Mouse (Mus musculus): ENCODE measurements around the gene Tacc2. TPM values are rescaled to one million over a fixed set of nuclear protein-coding genes. Genes with fewer than 3 reads are reported as not detected.

The Tacc2 gene
- polyA plus RNA-seq, 1 experiment from 2014 or later: 43.8 TPM

DNA sequence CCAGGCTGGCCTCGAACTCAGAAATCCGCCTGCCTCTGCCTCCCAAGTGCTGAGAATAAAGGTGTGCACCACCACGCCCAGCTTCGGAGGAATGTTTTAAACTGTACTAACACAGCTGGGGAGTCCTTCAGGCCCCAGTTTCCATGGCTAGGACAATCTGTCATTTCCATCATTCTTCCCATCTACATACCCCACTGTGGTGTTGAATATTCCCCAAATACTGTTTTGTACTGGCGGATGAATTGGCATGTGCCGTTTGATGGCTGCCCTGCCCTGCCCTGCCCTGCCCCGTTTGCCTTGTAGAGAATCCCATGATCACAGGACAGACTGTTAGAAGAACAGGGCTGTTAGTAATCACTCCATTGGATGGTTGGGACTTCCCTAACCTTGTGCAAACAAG is 134.6 kb downstream of the Tacc2 start:
- 90% methylated on average over 7 of the region's 7 CpGs for WGBS
- Histone ChIP-seq H3K27me3 (no peaks in the 10 kb centered on the region), H3K9ac (no peak overlapping the region), H3K4me1 (peaks cover 24% of the 10 kb centered on the region), H3K27ac (no peak overlapping the region), H3K4me3 (no peak overlapping the region), H3K9me3 (no peaks in the 10 kb centered on the region), H3K36me3 (peaks cover 7% of the 10 kb centered on the region), H3K4me2 (no peak overlapping the region)
- ATAC-seq (ENCODE audit: insufficient number of reproducible peaks, insufficient read depth, low FRiP score, low TSS enrichment, low read depth): no peak

DNA sequence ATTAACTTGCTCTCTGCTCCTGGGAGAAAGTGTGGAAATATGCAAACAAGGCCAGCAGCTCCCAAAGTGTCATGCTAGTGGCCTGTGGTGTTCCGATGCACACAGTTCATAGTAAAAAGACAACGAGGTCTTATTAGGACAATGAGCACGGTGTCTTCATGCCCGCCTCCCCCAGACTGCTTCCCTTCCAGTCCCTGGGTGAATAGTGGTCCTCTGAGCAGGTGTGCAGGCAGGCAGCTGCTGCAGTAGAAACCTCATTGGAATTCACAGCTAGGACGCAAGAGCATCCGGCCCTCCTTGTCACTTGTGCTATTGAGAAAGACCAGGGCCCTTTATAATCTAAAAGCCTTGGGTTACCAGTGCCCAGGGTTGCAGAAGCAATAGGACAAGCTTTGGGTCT is 136.1 kb downstream of the Tacc2 start:
- no peaks in the 10 kb centered on the region for H3K27me3 ChIP-seq
- H3K4me3 ChIP-seq: no peak overlapping the region
- WGBS: 79% methylated on average over 6 of the region's 6 CpGs
- no peak overlapping the region for H3K27ac ChIP-seq
- H3K9ac ChIP-seq: no peak overlapping the region
- H3K9me3 ChIP-seq: no peaks in the 10 kb centered on the region
- ATAC-seq (ENCODE audit: insufficient number of reproducible peaks, insufficient read depth, low FRiP score, low TSS enrichment, low read depth): no peak
- peaks cover 22% of the 10 kb centered on the region for H3K36me3 ChIP-seq
- H3K4me2 ChIP-seq: no peak overlapping the region
- H3K4me1 ChIP-seq: peaks cover 19% of the 10 kb centered on the region

DNA sequence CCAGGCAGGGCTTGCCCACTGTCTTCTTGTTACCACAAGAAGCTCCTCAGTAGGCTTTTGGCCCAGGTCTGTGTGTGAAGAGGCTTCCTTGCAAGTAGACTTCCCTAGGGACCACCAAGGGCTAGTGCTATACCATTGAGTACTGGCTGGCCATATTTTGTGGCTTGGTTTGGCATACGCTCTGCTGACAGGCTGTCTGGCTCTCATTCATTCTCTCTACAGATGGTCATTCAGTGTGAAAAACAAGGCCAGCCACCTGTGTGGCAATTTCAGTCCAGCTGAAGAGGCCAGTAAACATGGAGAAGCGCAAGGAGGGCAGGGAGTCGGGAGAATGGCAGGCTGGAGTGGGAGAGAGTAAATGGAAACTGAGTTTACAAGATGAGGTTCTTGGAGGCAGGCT is 138.2 kb downstream of the Tacc2 start:
- H3K9ac ChIP-seq: no peak overlapping the region
- H3K27me3 ChIP-seq: no peaks in the 10 kb centered on the region
- no peak for ATAC-seq (ENCODE audit: insufficient number of reproducible peaks, insufficient read depth, low FRiP score, low TSS enrichment, low read depth)
- 96% methylated on average over 3 of the region's 3 CpGs for WGBS
- H3K4me3 ChIP-seq: no peak overlapping the region
- no peak overlapping the region for H3K4me2 ChIP-seq
- H3K4me1 ChIP-seq: peaks cover 15% of the 10 kb centered on the region
- H3K36me3 ChIP-seq: peaks cover 28% of the 10 kb centered on the region
- no peak overlapping the region for H3K27ac ChIP-seq
- no peaks in the 10 kb centered on the region for H3K9me3 ChIP-seq

- Histone ChIP-seq H3K9me3 (no peaks in the 10 kb centered on the region), H3K4me1 (peaks cover 18% of the 10 kb centered on the region), H3K4me2 (no peak overlapping the region), H3K4me3 (no peak overlapping the region), H3K27me3 (no peaks in the 10 kb centered on the region), H3K9ac (no peak overlapping the region), H3K27ac (no peak overlapping the region), H3K36me3 (peaks cover 28% of the 10 kb centered on the region)
- ATAC-seq (ENCODE audit: insufficient number of reproducible peaks, insufficient read depth, low FRiP score, low TSS enrichment, low read depth): no peak
- WGBS: 96% methylated on average over 4 of the region's 4 CpGs
Measured at GRCm38 (mm10) chr7:130716341-130716740, 139.1 kb downstream of the Tacc2 start.

DNA sequence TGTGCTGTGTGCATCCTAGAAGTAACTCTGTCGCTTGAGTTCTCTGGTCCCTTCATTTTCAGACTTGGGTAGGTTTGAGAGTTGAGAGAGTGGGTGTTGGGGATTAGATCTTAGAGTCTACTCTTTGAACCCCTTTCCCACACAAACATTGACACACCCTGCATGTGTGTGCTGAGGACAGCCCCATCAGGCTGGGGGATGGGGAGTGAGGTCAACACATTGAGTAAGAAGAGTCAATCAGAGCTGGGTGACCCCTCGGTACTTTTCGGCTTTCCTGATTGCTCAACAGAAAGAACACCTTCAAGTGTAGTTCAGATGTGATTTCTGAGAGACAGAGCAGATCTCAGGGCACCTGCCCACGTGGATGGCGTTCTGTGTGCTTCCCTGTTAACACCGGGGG is 139.8 kb downstream of the Tacc2 start:
- WGBS: 91% methylated on average over 6 of the region's 6 CpGs
- no peak overlapping the region for H3K9ac ChIP-seq
- peaks cover 18% of the 10 kb centered on the region for H3K4me1 ChIP-seq
- no peaks in the 10 kb centered on the region for H3K9me3 ChIP-seq
- ATAC-seq (ENCODE audit: insufficient number of reproducible peaks, insufficient read depth, low FRiP score, low TSS enrichment, low read depth): no peak
- no peaks in the 10 kb centered on the region for H3K27me3 ChIP-seq
- H3K27ac ChIP-seq: no peak overlapping the region
- no peak overlapping the region for H3K4me3 ChIP-seq
- no peak overlapping the region for H3K4me2 ChIP-seq
- peaks cover 34% of the 10 kb centered on the region for H3K36me3 ChIP-seq

GRCm38 (mm10) chr7:130719931-130720598 is 142.8 kb downstream of the Tacc2 start:
- Histone ChIP-seq H3K4me3 (no peak overlapping the region), H3K27me3 (no peaks in the 10 kb centered on the region), H3K36me3 (peaks cover 48% of the 10 kb centered on the region), H3K9me3 (no peaks in the 10 kb centered on the region), H3K9ac (peak overlapping the region; percentile 27), H3K4me1 (peaks cover 18% of the 10 kb centered on the region), H3K4me2 (0 out of 2 replicates have a peak overlapping the region, but pooled peaks have one; percentile 7), H3K27ac (peak overlapping the region; percentile 73)
- WGBS: 24% methylated on average over 16 of the region's 16 CpGs
- ATAC-seq (ENCODE audit: insufficient number of reproducible peaks, insufficient read depth, low FRiP score, low TSS enrichment, low read depth): no peak

GRCm38 (mm10) chr7:130720646-130721335 is 143.6 kb downstream of the Tacc2 start:
- H3K36me3 ChIP-seq: peaks cover 55% of the 10 kb centered on the region
- H3K9ac ChIP-seq: no peak overlapping the region
- no peak overlapping the region for H3K4me3 ChIP-seq
- no peaks in the 10 kb centered on the region for H3K9me3 ChIP-seq
- no peaks in the 10 kb centered on the region for H3K27me3 ChIP-seq
- WGBS: 59% methylated on average over 9 of the region's 9 CpGs
- ATAC-seq (ENCODE audit: insufficient number of reproducible peaks, insufficient read depth, low FRiP score, low TSS enrichment, low read depth): no peak
- H3K4me2 ChIP-seq: no peak overlapping the region
- H3K4me1 ChIP-seq: peaks cover 18% of the 10 kb centered on the region
- peak overlapping the region; percentile 73; the same call in 1 of the 2 replicates for H3K27ac ChIP-seq

- Histone ChIP-seq H3K9ac (no peak overlapping the region), H3K27me3 (no peaks in the 10 kb centered on the region), H3K4me1 (peaks cover 13% of the 10 kb centered on the region), H3K9me3 (no peaks in the 10 kb centered on the region), H3K4me2 (no peak overlapping the region), H3K27ac (no peak overlapping the region), H3K36me3 (peaks cover 67% of the 10 kb centered on the region), H3K4me3 (no peak overlapping the region)
- no peak for ATAC-seq (ENCODE audit: insufficient number of reproducible peaks, insufficient read depth, low FRiP score, low TSS enrichment, low read depth)
- 88% methylated on average over 3 of the region's 3 CpGs for WGBS
Measured at GRCm38 (mm10) chr7:130726185-130726584, 148.9 kb downstream of the Tacc2 start.

DNA sequence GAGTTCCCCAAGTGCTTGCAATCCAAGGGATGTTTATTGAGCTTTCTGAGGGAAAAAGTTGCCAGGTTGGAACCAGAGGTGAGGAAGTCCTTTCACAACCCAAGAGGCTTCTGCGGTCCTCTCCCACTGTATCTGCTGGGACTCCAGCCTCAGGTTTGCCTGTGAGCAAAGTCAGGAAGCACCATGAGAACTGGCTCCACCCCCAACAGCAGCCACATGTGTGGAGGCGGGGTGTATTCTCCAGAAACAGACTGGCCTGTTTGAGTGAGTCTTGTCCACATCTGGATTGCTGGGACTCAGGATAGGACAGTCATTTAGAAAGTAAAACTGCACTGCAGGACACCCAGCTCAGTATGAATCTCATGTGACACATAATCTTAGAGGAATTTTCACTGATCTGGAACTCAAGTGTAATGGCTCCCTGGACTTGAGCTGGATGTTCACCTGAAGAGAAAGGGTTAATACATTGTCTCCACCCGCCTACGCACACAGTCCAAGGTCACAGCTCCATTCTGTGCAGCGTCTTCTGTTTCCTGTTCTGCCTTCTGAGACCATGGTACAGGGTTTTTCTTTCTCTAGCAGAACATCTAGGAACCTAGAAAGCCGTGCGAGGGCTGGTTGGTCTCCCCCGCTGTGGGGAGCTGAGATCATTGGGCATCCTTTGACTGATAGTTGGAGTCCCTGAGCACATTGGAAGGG is 149.6 kb downstream of the Tacc2 start:
- H3K27me3 ChIP-seq: no peaks in the 10 kb centered on the region
- H3K27ac ChIP-seq: no peak overlapping the region
- 61% methylated on average over 8 of the region's 8 CpGs for WGBS
- H3K36me3 ChIP-seq: peaks cover 64% of the 10 kb centered on the region
- H3K4me2 ChIP-seq: no peak overlapping the region
- H3K4me3 ChIP-seq: no peak overlapping the region
- H3K9ac ChIP-seq: no peak overlapping the region
- peaks cover 20% of the 10 kb centered on the region for H3K4me1 ChIP-seq
- no peaks in the 10 kb centered on the region for H3K9me3 ChIP-seq
- ATAC-seq (ENCODE audit: insufficient number of reproducible peaks, insufficient read depth, low FRiP score, low TSS enrichment, low read depth): no peak

GRCm38 (mm10) chr7:130727560-130727959 is 150.3 kb downstream of the Tacc2 start:
- H3K4me2 ChIP-seq: no peak overlapping the region
- WGBS: 91% methylated on average over 4 of the region's 4 CpGs
- no peak overlapping the region for H3K4me3 ChIP-seq
- no peak for ATAC-seq (ENCODE audit: insufficient number of reproducible peaks, insufficient read depth, low FRiP score, low TSS enrichment, low read depth)
- H3K9ac ChIP-seq: no peak overlapping the region
- no peaks in the 10 kb centered on the region for H3K27me3 ChIP-seq
- H3K27ac ChIP-seq: no peak overlapping the region
- peaks cover 25% of the 10 kb centered on the region for H3K4me1 ChIP-seq
- no peaks in the 10 kb centered on the region for H3K9me3 ChIP-seq
- peaks cover 62% of the 10 kb centered on the region for H3K36me3 ChIP-seq

- Histone ChIP-seq H3K36me3 (peaks cover 66% of the 10 kb centered on the region), H3K27me3 (no peaks in the 10 kb centered on the region), H3K4me3 (no peak overlapping the region), H3K9me3 (no peaks in the 10 kb centered on the region), H3K4me1 (peaks cover 18% of the 10 kb centered on the region), H3K9ac (0 out of 2 replicates have a peak overlapping the region, but pooled peaks have one; percentile 44), H3K4me2 (no peak overlapping the region), H3K27ac (no peak overlapping the region)
- WGBS: 53% methylated on average over 7 of the region's 7 CpGs
- no peak for ATAC-seq (ENCODE audit: insufficient number of reproducible peaks, insufficient read depth, low FRiP score, low TSS enrichment, low read depth)
Measured at GRCm38 (mm10) chr7:130731792-130732191, 154.6 kb downstream of the Tacc2 start.

GRCm38 (mm10) chr7:130732908-130733307 is 155.7 kb downstream of the Tacc2 start:
- no peak for ATAC-seq (ENCODE audit: insufficient number of reproducible peaks, insufficient read depth, low FRiP score, low TSS enrichment, low read depth)
- peaks cover 76% of the 10 kb centered on the region for H3K36me3 ChIP-seq

More at GRCm38 (mm10) chr7:130732908-130733307, 155.7 kb downstream of the Tacc2 start:
- Histone ChIP-seq H3K9me3 (no peaks in the 10 kb centered on the region), H3K9ac (no peak overlapping the region), H3K4me1 (peaks cover 18% of the 10 kb centered on the region), H3K4me2 (no peak overlapping the region), H3K27ac (no peak overlapping the region), H3K27me3 (no peaks in the 10 kb centered on the region), H3K4me3 (no peak overlapping the region)
- 53% methylated on average over 6 of the region's 6 CpGs for WGBS
